Mouse (Mus musculus) embryonic facial prominence, embryonic 15.5 days (tissue): ENCODE measurements at regions not wholly inside any gene's neighbourhood (a gene's known extent, or its start where the extent isn't known, plus 50 kb on each side); places are given as distances from the start of the nearest gene placed in this dataset.

Experiments used
- ATAC-seq: fragments of 200-750 bp; cut with Nextera tagmentation; 2 replicates; pipeline ENCODE4 v1.8.0; 2017; ENCODE audit warnings: low read depth, moderate TSS enrichment; ENCODE audit not compliant: insufficient number of reproducible peaks, low FRiP score, low TSS enrichment
- H3K27ac ChIP-seq: fragments of 300-500 bp; sonication (generic); replicated peaks from 2 replicates; pipeline ENCODE4 v1.5.1; 2015; ENCODE audit warnings: mild to moderate bottlenecking, inconsistent platforms
- H3K27me3 ChIP-seq: fragments of 300-500 bp; sonication (generic); 2 replicates; pipeline ENCODE4 v1.6.1; 2015; ENCODE audit warnings: inconsistent platforms
- H3K36me3 ChIP-seq: fragments of 300-500 bp; sonication (generic); 2 replicates; pipeline ENCODE4 v1.6.1; 2015; ENCODE audit warnings: mild to moderate bottlenecking, inconsistent platforms
- H3K4me1 ChIP-seq: fragments of 300-500 bp; sonication (generic); 2 replicates; pipeline ENCODE4 v1.6.1; 2015; ENCODE audit warnings: inconsistent platforms
- H3K4me2 ChIP-seq: fragments of 300-500 bp; sonication (generic); replicated peaks from 2 replicates; pipeline ENCODE4 v1.6.1; 2015; ENCODE audit warnings: mild to moderate bottlenecking, inconsistent platforms
- H3K4me3 ChIP-seq: fragments of 300-500 bp; sonication (generic); replicated peaks from 2 replicates; pipeline ENCODE4 v1.5.1; 2015; ENCODE audit warnings: mild to moderate bottlenecking, inconsistent platforms
- H3K9ac ChIP-seq: fragments of 300-500 bp; sonication (generic); 2 replicates; pipeline ENCODE4 v1.6.1; 2015; ENCODE audit warnings: inconsistent platforms
- H3K9me3 ChIP-seq: fragments of 300-500 bp; sonication (generic); replicated peaks from 2 replicates; pipeline ENCODE4 v1.6.1; 2016; ENCODE audit warnings: inconsistent platforms
- WGBS: fragments of 180-500 bp; shearing (Covaris S2); methylation state at CpG from one replicate; pipeline ENCODE4 v1.1.7; 2015; 5-methylcytosine and 5-hydroxymethylcytosine counted together

- H3K27ac ChIP-seq: peak overlapping the region; percentile 81
- WGBS: 42% methylated on average over 11 of the region's 11 CpGs
- H3K4me1 ChIP-seq: peaks cover 36% of the 10 kb centered on the region
- H3K4me2 ChIP-seq: no peak overlapping the region
- no peak overlapping the region for H3K9ac ChIP-seq
- 0 out of 2 replicates have a peak, but pooled peaks have one; percentile 26 for ATAC-seq
- no peak overlapping the region for H3K4me3 ChIP-seq
- no peaks in the 10 kb centered on the region for H3K9me3 ChIP-seq
- H3K27me3 ChIP-seq: no peaks in the 10 kb centered on the region
- H3K36me3 ChIP-seq: no peaks in the 10 kb centered on the region
Measured at GRCm38 (mm10) chr17:83938671-83939244, 91.0 kb upstream of the Haao start.

DNA sequence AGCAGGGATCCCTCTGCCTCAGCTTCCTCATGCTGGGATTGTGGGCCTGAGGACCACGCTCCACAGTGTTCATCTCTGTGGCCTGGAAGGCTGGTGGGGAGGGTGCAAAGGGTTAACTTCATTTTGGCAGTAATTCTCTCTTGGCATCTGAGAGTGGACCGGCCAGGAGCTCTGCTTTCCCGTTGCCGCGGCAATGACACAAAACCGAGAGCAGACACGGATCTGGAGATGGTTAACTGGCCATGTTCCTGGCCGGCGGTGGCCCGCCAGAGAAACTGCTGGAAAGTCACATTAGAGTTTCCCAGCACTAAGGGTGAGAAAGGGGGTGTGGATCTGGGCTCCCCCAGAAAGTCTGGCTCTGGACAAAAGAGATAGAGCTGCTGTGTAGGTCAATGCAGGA is 89.8 kb upstream of the Haao start:
- Histone ChIP-seq H3K36me3 (no peaks in the 10 kb centered on the region), H3K9ac (no peak overlapping the region), H3K9me3 (no peaks in the 10 kb centered on the region), H3K4me1 (peaks cover 36% of the 10 kb centered on the region), H3K27ac (peak overlapping the region; percentile 81), H3K4me3 (no peak overlapping the region), H3K4me2 (no peak overlapping the region), H3K27me3 (no peaks in the 10 kb centered on the region)
- WGBS: 26% methylated on average over 10 of the region's 10 CpGs
- no peak for ATAC-seq

DNA sequence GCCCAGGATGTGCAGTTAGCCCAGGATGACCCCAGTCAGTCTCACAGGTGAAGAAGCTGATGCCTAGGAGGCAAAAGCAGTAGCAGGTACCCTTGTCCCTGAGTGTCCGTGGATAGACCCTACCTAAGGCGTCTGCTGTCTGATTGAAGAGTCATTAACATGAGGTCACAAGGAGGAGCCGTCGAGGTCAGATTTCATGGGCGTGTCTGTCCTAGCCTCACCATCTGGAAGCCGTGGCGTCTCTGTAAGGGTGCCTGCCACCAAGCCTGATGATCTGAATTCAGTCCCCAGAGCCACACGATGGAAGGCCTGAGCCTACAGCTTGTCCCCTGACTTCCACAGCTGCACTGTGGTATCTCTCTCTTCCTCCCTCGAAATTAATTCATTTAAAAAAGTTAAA is 88.9 kb upstream of the Haao start:
- Histone ChIP-seq H3K9me3 (no peaks in the 10 kb centered on the region), H3K4me1 (peaks cover 36% of the 10 kb centered on the region), H3K36me3 (no peaks in the 10 kb centered on the region), H3K4me3 (no peak overlapping the region), H3K4me2 (no peak overlapping the region), H3K27me3 (no peaks in the 10 kb centered on the region), H3K9ac (no peak overlapping the region), H3K27ac (no peak overlapping the region)
- no peak for ATAC-seq
- WGBS: 57% methylated on average over 9 of the region's 9 CpGs

- Histone ChIP-seq H3K27me3 (no peaks in the 10 kb centered on the region), H3K27ac (no peak overlapping the region), H3K9ac (no peak overlapping the region), H3K9me3 (no peaks in the 10 kb centered on the region), H3K36me3 (no peaks in the 10 kb centered on the region), H3K4me3 (no peak overlapping the region), H3K4me2 (no peak overlapping the region), H3K4me1 (peaks cover 34% of the 10 kb centered on the region)
- no peak for ATAC-seq
- WGBS: 53% methylated on average over 1 of the region's 1 CpGs
Measured at GRCm38 (mm10) chr17:83935969-83936368, 88.2 kb upstream of the Haao start.

GRCm38 (mm10) chr17:83935232-83935631 is 87.5 kb upstream of the Haao start:
- H3K4me3 ChIP-seq: no peak overlapping the region
- no peak overlapping the region for H3K9ac ChIP-seq
- no peaks in the 10 kb centered on the region for H3K27me3 ChIP-seq
- peaks cover 34% of the 10 kb centered on the region for H3K4me1 ChIP-seq
- 74% methylated on average over 5 of the region's 5 CpGs for WGBS
- H3K9me3 ChIP-seq: no peaks in the 10 kb centered on the region
- ATAC-seq: no peak
- no peak overlapping the region for H3K27ac ChIP-seq
- no peaks in the 10 kb centered on the region for H3K36me3 ChIP-seq
- no peak overlapping the region for H3K4me2 ChIP-seq

GRCm38 (mm10) chr17:83933743-83934142 is 86.0 kb upstream of the Haao start:
- WGBS: 49% methylated on average over 10 of the region's 10 CpGs
- no peak for ATAC-seq
- H3K27me3 ChIP-seq: no peaks in the 10 kb centered on the region
- 0 out of 2 replicates have a peak overlapping the region, but pooled peaks have one; percentile 5 for H3K27ac ChIP-seq
- no peaks in the 10 kb centered on the region for H3K9me3 ChIP-seq
- no peak overlapping the region for H3K4me2 ChIP-seq
- no peak overlapping the region for H3K9ac ChIP-seq
- H3K4me3 ChIP-seq: no peak overlapping the region
- H3K36me3 ChIP-seq: no peaks in the 10 kb centered on the region
- H3K4me1 ChIP-seq: peaks cover 26% of the 10 kb centered on the region

GRCm38 (mm10) chr17:83930401-83930800 is 82.6 kb upstream of the Haao start:
- Histone ChIP-seq H3K27me3 (no peaks in the 10 kb centered on the region), H3K36me3 (no peaks in the 10 kb centered on the region), H3K4me3 (no peak overlapping the region), H3K4me1 (0 out of 2 replicates have a peak, but pooled peaks cover 7% of the 10 kb centered on the region), H3K27ac (no peak overlapping the region), H3K9ac (no peak overlapping the region), H3K4me2 (no peak overlapping the region), H3K9me3 (no peaks in the 10 kb centered on the region)
- 78% methylated on average over 5 of the region's 5 CpGs for WGBS
- ATAC-seq: no peak

DNA sequence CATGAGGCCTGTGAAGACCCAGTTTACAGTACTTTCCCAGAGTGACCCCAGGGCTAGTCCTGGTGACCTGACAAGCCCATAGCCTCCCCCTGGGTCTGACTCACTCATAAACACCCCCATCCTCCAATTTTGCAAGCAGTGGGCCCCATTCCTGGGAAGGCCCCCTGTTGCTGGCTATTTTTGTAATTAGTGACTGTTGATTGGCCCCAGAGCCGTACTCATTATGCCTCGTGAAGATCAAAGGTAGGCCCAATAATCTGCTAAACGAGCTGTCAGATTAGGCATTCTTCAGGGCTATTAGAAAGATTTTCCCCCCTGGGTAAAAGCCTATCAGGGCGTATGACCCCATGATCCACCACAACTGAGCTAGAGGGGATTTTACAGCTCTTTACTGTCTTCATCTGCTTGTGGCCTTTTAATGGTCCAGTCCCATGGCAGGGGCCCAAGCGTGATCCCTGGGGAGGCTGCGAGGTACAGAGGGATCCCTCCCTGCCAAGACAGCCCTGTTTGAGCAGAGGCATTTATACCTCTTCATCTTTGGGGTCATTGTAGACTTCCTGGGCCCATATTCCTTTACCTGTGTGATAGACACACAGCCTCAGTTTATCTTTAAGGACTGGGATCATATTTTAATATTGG is 80.1 kb upstream of the Haao start:
- Histone ChIP-seq H3K27me3 (no peaks in the 10 kb centered on the region), H3K36me3 (no peaks in the 10 kb centered on the region), H3K27ac (no peak overlapping the region), H3K4me1 (peaks cover 8% of the 10 kb centered on the region; the same call in 1 of the 2 replicates), H3K9ac (no peak overlapping the region), H3K9me3 (no peaks in the 10 kb centered on the region), H3K4me3 (no peak overlapping the region), H3K4me2 (no peak overlapping the region)
- no peak for ATAC-seq
- WGBS: 44% methylated on average over 6 of the region's 6 CpGs

DNA sequence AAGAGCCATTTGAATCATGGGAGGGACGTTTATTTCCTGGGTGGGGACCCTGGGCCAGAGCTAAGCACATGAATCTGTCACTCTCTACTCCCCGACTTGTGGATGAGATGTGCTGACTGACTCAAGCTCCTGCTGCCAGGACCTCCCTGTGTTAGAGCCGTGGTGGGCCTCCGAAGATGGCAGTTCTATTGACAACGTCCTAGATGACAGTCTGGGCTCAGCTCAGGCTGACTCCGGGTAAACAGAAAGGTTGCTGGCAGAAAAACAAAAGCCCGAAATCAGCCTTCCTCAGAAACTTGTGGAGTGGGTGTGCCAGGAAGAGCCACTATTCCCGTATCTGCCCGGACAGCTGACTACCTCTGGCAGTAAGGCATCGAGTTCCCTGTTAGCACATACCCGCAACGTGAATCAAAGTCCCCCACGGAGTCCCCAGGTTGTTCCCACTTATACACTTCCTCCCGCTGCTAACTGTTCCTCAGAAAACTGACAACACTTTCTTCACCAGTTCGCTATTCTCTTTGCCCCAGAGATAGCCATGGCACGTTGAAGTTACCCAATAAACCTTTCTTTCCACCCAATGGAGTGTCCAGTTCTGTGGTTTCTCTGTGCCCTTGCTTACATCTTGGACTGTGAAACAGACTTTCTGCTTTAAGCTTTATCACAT is 76.6 kb upstream of the Haao start:
- WGBS: 52% methylated on average over 16 of the region's 16 CpGs
- Histone ChIP-seq H3K4me3 (no peak overlapping the region), H3K27me3 (no peaks in the 10 kb centered on the region), H3K36me3 (no peaks in the 10 kb centered on the region), H3K9ac (no peak overlapping the region), H3K4me2 (no peak overlapping the region), H3K9me3 (no peaks in the 10 kb centered on the region), H3K4me1 (peaks cover 20% of the 10 kb centered on the region; the same call in 1 of the 2 replicates), H3K27ac (no peak overlapping the region)
- ATAC-seq: no peak

- H3K4me1 ChIP-seq: peaks cover 50% of the 10 kb centered on the region
Measured at GRCm38 (mm10) chr17:83920894-83921293, 73.1 kb upstream of the Haao start.

DNA sequence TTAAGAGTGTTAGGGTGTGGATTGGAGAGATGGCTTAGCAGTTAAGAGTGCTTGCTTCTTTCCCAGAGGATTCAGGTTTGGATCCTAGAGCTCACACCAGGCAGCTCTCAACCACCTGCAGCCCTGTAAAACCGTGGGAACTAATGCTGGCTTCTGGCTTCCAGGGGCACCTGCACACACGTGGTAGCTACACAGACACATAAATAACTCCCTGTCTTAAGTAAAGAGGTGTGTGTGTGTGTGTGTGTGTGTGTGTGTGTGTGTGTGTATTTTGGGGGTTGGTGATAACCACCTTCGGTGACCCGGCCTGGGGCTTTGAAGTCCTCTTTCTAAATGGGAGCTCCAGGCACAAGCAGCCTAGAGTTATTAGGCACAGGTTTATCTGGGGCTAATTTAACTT is 72.5 kb upstream of the Haao start:
- H3K9ac ChIP-seq: no peak overlapping the region
- no peaks in the 10 kb centered on the region for H3K9me3 ChIP-seq
- H3K4me3 ChIP-seq: no peak overlapping the region
- WGBS: 19% methylated on average over 4 of the region's 4 CpGs
- H3K4me1 ChIP-seq: peaks cover 57% of the 10 kb centered on the region
- H3K27ac ChIP-seq: no peak overlapping the region
- H3K4me2 ChIP-seq: no peak overlapping the region
- no peak for ATAC-seq
- no peaks in the 10 kb centered on the region for H3K27me3 ChIP-seq
- H3K36me3 ChIP-seq: no peaks in the 10 kb centered on the region

More at GRCm38 (mm10) chr17:83920894-83921293, 73.1 kb upstream of the Haao start:
- Histone ChIP-seq H3K36me3 (no peaks in the 10 kb centered on the region), H3K4me3 (no peak overlapping the region), H3K9ac (no peak overlapping the region), H3K4me2 (no peak overlapping the region), H3K27me3 (no peaks in the 10 kb centered on the region), H3K9me3 (no peaks in the 10 kb centered on the region), H3K27ac (0 out of 2 replicates have a peak overlapping the region, but pooled peaks have one; percentile 34)
- WGBS: 49% methylated on average over 8 of the region's 8 CpGs
- no peak for ATAC-seq
